Mouse (Mus musculus) E14TG2a.4 (cell line): ENCODE results near the gene Adgrg1.

Experiments
- H3K27me3 ChIP-seq: 2 replicates; pipeline ENCODE4 v1.6.1; 2014; ENCODE audit warnings: low read length, control low read depth; ENCODE audit not compliant: insufficient read depth
- H3K36me3 ChIP-seq: 2 replicates; pipeline ENCODE4 v1.6.1; 2014; ENCODE audit warnings: low read length, control low read depth; ENCODE audit not compliant: insufficient read depth
- H3K4me1 ChIP-seq: replicated peaks from 2 replicates; pipeline ENCODE4 v1.6.1; 2014; ENCODE audit warnings: low read depth, low read length, control low read depth
- H3K4me3 ChIP-seq: replicated peaks from 2 replicates; pipeline ENCODE4 v1.5.1; 2014; ENCODE audit warnings: mild to moderate bottlenecking, low read length
- H3K9me3 ChIP-seq: 2 replicates; pipeline ENCODE4 v1.6.1; 2014; ENCODE audit warnings: low read length, control low read depth
- CTCF ChIP-seq: conservative IDR thresholded peaks from 2 replicates; pipeline ENCODE4 v1.5.1; 2014; ENCODE audit warnings: low read length
- NANOG ChIP-seq: IDR thresholded peaks from 2 replicates; pipeline ENCODE4 v1.6.1; 2014; ENCODE audit warnings: borderline replicate concordance, low read length, mixed read lengths
- POU5F1 ChIP-seq: IDR thresholded peaks from 2 replicates; pipeline ENCODE4 v1.6.1; 2014; ENCODE audit warnings: low read length, borderline replicate concordance

Gene Adgrg1

DNA sequence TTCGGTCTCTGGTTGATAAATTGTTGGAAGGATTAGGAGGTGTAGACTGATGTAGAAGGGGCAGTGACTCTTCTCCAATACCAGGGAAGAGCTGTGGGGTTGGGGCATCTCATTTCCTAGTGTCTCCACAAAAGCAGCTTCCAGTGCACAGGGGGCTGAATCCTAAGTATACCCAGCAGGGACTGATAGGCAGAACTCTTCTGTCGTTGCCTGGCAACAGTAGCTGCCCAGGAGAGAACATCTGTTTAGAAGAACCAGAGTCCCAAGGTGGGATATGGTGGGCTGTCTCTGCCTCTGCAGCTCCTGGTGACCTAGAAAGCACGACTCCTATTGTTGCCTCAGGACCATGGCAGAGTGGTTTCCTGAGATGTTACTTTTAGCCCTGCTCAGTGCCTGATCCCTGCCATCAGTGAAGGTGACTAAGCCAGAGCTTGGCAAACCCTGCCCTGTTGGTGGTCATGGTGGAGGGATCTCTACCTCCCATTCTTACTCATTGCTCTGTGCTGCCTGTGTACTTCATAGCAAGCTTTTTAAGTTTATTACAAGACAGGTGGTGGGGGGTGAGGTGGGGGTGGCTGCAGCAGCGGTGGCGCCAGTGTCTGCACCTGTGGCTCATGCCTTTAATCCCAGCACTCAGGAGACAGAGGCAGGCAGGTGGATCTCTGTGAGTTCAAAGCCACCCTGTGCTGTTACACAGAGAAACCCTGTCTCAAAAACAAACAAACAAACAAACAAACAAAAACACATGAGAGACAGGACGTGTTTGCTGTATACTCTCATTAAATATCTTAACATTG is 73.5 kb downstream of the Adgrg1 start:
- Histone ChIP-seq H3K27me3 (no peaks in the 10 kb centered on the region), H3K9me3 (no peaks in the 10 kb centered on the region), H3K4me1 (peaks cover 4% of the 10 kb centered on the region; the same call in 1 of the 2 replicates), H3K4me3 (no peak overlapping the region), H3K36me3 (no peaks in the 10 kb centered on the region)
- TF ChIP-seq POU5F1 (no peak), NANOG (no peak), CTCF (no peak)

DNA sequence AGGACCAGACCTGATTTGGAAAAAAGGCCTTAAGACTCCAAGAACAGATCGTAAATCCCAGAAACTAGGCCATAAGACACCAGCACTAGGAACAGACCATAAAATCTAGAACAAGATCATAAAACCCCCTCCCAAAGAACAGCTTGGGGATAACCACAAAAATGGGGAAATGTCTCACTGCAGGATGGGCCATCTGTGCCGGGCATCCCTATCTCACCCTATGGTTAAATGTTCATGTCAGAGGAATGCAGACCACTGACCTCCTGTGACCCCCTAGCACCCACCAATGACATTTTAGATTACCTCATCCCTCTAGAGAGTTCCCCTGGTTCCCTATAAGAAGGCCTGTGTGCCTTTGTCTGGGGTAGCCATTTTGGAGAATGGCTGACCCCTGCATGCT is 75.1 kb downstream of the Adgrg1 start:
- Histone ChIP-seq H3K4me1 (peaks cover 4% of the 10 kb centered on the region; the same call in 1 of the 2 replicates), H3K27me3 (no peaks in the 10 kb centered on the region), H3K36me3 (no peaks in the 10 kb centered on the region), H3K4me3 (no peak overlapping the region), H3K9me3 (no peaks in the 10 kb centered on the region)
- no peak for TF ChIP-seq CTCF

- TF ChIP-seq CTCF (no peak), NANOG (no peak), POU5F1 (no peak)
- Histone ChIP-seq H3K4me1 (peaks cover 4% of the 10 kb centered on the region), H3K36me3 (no peaks in the 10 kb centered on the region), H3K27me3 (no peaks in the 10 kb centered on the region), H3K4me3 (no peak overlapping the region), H3K9me3 (no peaks in the 10 kb centered on the region)
These were observed 79.9 kb downstream of the Adgrg1 start for GRCm38 (mm10) chr8:95054438-95054837.

DNA sequence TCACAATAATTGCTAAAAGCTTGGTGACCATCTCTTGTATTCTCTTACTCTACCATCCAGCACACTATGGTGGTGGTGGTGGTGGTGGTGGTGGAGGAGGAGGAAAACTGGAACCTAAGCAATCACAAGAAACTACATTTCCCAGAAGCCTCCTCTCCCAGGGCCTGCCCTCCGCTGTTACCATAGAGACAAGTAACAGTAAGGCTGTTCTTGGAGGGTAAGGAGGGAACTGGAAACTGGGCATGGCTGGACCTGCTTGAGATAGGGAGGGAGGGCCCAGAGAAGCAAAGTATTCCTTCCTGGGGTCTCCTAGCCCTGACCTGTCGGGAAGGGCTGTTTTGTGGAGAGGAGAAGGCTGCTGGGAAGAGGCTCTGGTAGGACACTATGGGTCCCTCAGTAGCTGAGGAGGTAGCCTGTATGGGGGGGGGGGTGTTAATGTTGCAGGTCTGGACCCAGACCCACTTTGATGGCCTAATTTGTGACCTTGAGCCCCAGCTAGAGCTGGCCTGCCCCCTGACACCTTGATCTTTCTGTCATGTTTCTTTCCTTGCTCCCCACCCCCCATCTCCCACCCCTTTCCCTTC is 80.5 kb downstream of the Adgrg1 start, which contains the start of gene Drc7:
Drc7 (plus strand) TSS at position 177 of the 584 bp plus-strand sequence.
- TF ChIP-seq CTCF (no peak), NANOG (no peak), POU5F1 (no peak)
- Histone ChIP-seq H3K4me1 (peaks cover 4% of the 10 kb centered on the region), H3K9me3 (no peaks in the 10 kb centered on the region), H3K36me3 (no peaks in the 10 kb centered on the region), H3K4me3 (no peak within 1 kb of the TSS), H3K27me3 (no peaks in the 10 kb centered on the region)

GRCm38 (mm10) chr8:95056414-95056813 is 81.9 kb downstream of the Adgrg1 start:
- H3K27me3 ChIP-seq = no peaks in the 10 kb centered on the region
- TF ChIP-seq NANOG (no peak), CTCF (no peak), POU5F1 (no peak)
- H3K9me3 ChIP-seq = no peaks in the 10 kb centered on the region
- peaks cover 4% of the 10 kb centered on the region for H3K4me1 ChIP-seq
- H3K4me3 ChIP-seq = no peak overlapping the region
- no peaks in the 10 kb centered on the region for H3K36me3 ChIP-seq

DNA sequence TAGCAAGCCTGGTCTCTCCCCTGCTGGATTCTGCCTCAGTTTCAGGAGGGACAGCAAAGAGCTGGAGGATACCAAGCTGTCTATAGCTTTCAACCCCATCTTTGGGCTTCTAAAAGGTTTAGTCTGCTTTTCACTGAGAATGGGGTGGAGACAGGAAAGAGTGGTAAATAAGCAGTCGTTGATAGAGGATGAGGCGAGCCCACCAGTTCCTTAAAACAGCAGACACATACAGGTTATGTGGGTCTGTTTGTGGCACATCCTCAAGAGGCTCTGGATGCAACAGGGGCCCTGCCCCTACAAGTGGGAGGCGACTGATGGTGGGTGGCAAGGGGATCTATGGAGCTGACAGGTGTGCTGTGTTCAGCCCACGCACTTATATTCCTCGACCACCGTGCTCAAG is 84.1 kb downstream of the Adgrg1 start:
- H3K36me3 ChIP-seq = no peaks in the 10 kb centered on the region
- peaks cover 13% of the 10 kb centered on the region for H3K4me1 ChIP-seq
- H3K9me3 ChIP-seq = no peaks in the 10 kb centered on the region
- no peaks in the 10 kb centered on the region for H3K27me3 ChIP-seq
- no peak overlapping the region for H3K4me3 ChIP-seq
- TF ChIP-seq POU5F1 = no peak
- no peak for TF ChIP-seq CTCF
- TF ChIP-seq NANOG = no peak

DNA sequence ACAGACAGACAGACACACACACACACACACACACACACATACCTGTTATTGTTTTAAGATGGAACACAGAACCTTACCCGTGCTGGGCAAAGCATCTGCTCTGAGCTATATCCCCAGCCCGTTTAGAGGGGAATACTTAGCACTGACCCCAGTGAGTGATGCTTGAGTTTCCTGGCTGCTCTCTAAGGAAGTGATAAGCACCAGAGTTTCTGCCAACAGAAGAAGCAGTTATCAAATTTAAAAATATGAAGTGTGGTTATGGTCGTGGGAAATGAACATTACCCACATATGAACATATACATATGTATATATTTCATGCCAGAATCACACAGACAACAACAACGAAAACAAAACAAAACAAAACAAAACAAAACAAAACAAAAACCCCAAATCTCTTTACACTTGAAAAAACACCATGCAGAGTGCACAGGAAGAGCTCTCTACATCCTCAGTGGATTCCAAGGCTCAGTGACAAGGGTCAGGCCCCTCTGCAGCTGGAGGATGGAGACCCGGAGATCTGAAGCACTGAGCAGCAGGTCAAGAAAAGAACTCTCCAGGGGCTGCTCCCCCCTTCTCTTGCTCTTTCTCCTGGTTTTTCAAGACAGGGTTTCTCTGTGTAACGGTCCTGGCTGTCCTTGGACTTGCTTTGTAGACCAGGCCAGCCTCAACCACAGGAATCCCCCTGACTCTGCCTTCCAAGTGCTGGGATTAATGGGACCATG is 85.4 kb downstream of the Adgrg1 start:
- Histone ChIP-seq H3K4me3 (no peak overlapping the region), H3K36me3 (no peaks in the 10 kb centered on the region), H3K27me3 (no peaks in the 10 kb centered on the region), H3K9me3 (no peaks in the 10 kb centered on the region), H3K4me1 (peaks cover 12% of the 10 kb centered on the region)
- TF ChIP-seq CTCF (no peak), NANOG (no peak), POU5F1 (no peak)
